Mouse (Mus musculus): ENCODE results near the gene Tctn3. TPM values are rescaled to one million over a fixed set of nuclear protein-coding genes. Genes with fewer than 3 reads are reported as not detected.
"Not testable (repeated sequence)": the region's sequence is repeated elsewhere in the genome, so short reads cannot be mapped to it uniquely, and the experiment has no call there.

Tctn3 gene
- polyA plus RNA-seq, 1 experiment from 2014 or later: 4.1 TPM

DNA sequence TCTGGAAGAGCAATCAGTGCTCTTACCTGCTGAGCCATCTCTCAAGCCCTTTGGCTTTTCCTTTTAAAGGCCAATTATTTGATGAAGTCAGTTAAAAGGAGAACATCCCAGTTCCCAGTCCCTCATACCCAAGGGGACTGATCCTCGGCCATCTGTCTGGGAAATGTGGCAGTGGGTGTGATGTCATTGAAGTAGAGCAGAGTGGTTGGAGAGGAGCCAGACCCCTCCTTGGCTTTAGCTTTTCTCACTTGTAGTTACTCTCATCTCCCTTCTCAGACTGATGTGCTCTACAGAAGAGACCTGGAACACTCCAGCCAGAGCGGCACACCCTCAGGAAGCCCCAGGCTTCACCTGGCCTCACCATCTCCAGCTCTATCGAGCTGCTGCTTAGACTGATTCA, 44.4 kb downstream of the Tctn3 start:
- H3K4me1 ChIP-seq (replicated peaks; ENCODE audit: control insufficient read depth, insufficient read depth): no peaks in the 10 kb centered on the region
- TF ChIP-seq CTCF (IDR thresholded peaks at IDR 0.05; ENCODE audit: low read depth) (no peak), EP300 (optimal IDR thresholded peaks at IDR 0.05) (no peak)
- peaks cover 38% of the 10 kb centered on the region for H3K36me3 ChIP-seq (ENCODE audit: control insufficient read depth, insufficient read depth, low read length)
- no peak overlapping the region for H3K4me2 ChIP-seq (replicated peaks; ENCODE audit: low read depth)
- H3K27me3 ChIP-seq (ENCODE audit: control insufficient read depth, insufficient read depth, low read length): no peaks in the 10 kb centered on the region
- DNase-seq (ENCODE audit: low spot score) (no peak), ATAC-seq (ENCODE audit: low FRiP score, low TSS enrichment) (no peak)
- no peak overlapping the region for H3K9ac ChIP-seq (ENCODE audit: low read length)
- no peak overlapping the region for H3K4me3 ChIP-seq (ENCODE audit: low read depth, low read length)
- H3K27ac ChIP-seq (replicated peaks): no peak overlapping the region
- peaks cover 2% of the 10 kb centered on the region; the same call in 1 of the 2 replicates for H3K9me3 ChIP-seq (ENCODE audit: control insufficient read depth, low read length)
- 78% methylated on average over 3 of the region's 3 CpGs for WGBS

DNA sequence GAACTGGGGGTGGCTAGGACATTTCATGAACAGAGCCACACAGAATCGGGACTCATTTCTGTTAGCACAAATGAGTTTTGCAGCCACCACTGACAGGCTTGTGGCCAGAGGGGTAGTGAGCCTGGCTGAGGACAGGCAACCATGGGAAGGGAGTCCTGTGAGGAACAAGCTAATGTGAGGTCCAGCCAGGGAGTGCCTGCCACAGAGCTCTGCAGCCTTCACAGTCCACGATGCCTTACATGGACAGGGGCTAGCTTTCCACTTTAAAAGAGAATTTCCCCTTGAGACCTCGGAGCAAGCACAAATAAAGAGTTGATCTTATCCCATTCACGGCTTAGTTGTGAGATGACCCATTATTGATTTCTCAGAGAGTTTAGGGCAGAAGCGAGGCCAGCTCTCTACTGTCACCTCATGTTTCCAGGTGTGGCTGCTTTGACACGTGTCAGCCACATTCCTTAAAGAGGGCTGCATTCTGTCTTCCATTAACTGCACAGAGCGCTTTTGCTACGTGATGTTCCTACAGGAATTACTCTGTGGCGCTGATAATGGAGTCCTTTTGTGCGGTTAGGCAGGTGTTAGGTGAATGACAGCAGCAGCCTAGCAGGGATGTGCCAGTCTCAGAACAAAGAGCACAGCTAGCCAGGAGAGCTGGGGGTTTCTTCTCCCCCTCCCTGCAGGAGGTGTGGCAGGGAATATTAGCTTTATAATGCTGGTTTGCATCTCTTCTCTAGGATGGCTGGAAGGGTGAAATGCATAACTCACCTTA, 48.0 kb downstream of the Tctn3 start:
- no peak for DNase-seq (ENCODE audit: low spot score)
- Histone ChIP-seq H3K9ac (ENCODE audit: low read length) (no peak overlapping the region), H3K4me1 (replicated peaks; ENCODE audit: control insufficient read depth, insufficient read depth) (no peaks in the 10 kb centered on the region), H3K9me3 (ENCODE audit: control insufficient read depth, low read length) (no peaks in the 10 kb centered on the region), H3K4me2 (replicated peaks; ENCODE audit: low read depth) (no peak overlapping the region), H3K27me3 (ENCODE audit: control insufficient read depth, insufficient read depth, low read length) (no peaks in the 10 kb centered on the region), H3K27ac (replicated peaks) (no peak overlapping the region), H3K4me3 (ENCODE audit: low read depth, low read length) (no peak overlapping the region), H3K36me3 (ENCODE audit: control insufficient read depth, insufficient read depth, low read length) (peaks cover 30% of the 10 kb centered on the region)
- no peak for ATAC-seq (ENCODE audit: low FRiP score, low TSS enrichment)
- no peak for TF ChIP-seq EP300 (optimal IDR thresholded peaks at IDR 0.05)
- 66% methylated on average over 10 of the region's 10 CpGs for WGBS

DNA sequence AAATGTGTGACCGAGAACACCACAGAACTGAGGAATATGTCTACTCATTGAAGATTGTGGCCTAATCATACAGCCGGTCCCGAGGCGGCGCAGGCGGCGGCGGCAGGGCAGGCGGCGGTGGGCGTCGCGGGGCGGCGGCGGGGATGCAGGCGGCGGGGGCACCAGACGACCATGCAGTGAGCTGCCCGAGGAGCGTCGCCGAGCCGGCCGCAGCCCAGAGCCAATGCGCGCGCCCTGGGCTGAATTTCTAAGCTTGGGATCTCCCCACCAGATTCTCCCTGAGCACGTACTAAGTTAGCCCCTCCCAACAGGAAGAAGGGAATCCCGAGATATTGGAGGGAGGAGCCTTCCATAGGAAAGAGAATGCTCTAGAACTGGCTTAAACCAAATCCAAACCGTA, 50.5 kb downstream of the Tctn3 start:
- not testable (repeated sequence) for H3K27me3 ChIP-seq (ENCODE audit: control insufficient read depth, insufficient read depth, low read length); ATAC-seq (ENCODE audit: low FRiP score, low TSS enrichment); H3K4me3 ChIP-seq (ENCODE audit: low read depth, low read length); H3K4me1 ChIP-seq (replicated peaks; ENCODE audit: control insufficient read depth, insufficient read depth); H3K9me3 ChIP-seq (ENCODE audit: control insufficient read depth, low read length); H3K4me2 ChIP-seq (replicated peaks; ENCODE audit: low read depth); H3K9ac ChIP-seq (ENCODE audit: low read length); H3K27ac ChIP-seq (replicated peaks); DNase-seq (ENCODE audit: low spot score)
- WGBS: 71% methylated on average over 12 of the region's 31 CpGs
- H3K36me3 ChIP-seq (ENCODE audit: control insufficient read depth, insufficient read depth, low read length): peaks cover 26% of the 10 kb centered on the region

DNA sequence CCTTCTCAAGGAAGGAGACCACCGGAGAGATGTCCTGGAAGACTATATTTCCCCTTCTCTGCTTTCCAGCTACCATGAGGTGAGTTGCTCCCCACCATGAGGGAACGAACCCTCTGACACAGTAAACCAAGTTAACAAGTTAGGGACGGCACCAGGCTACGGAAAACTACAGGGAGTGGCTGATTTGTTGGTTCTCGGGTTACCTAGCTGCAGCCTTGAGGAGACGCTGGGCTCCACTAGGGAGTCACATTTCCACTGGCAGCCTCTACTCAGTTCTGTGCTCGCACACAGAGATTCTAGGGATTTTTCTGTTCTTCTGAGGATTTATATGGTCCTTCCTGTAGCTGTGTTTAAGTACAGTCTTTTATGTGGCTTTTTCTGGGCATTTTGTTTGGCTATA, 56.0 kb downstream of the Tctn3 start:
- H3K36me3 ChIP-seq (ENCODE audit: control insufficient read depth, insufficient read depth, low read length): peaks cover 25% of the 10 kb centered on the region
- no peaks in the 10 kb centered on the region for H3K4me1 ChIP-seq (replicated peaks; ENCODE audit: control insufficient read depth, insufficient read depth)
- TF ChIP-seq CTCF (IDR thresholded peaks at IDR 0.05; ENCODE audit: low read depth) (no peak), EP300 (optimal IDR thresholded peaks at IDR 0.05) (no peak)
- no peak overlapping the region for H3K27ac ChIP-seq (replicated peaks)
- no peaks in the 10 kb centered on the region for H3K9me3 ChIP-seq (ENCODE audit: control insufficient read depth, low read length)
- no peak overlapping the region for H3K4me2 ChIP-seq (replicated peaks; ENCODE audit: low read depth)
- H3K27me3 ChIP-seq (ENCODE audit: control insufficient read depth, insufficient read depth, low read length): no peaks in the 10 kb centered on the region
- ATAC-seq (ENCODE audit: low FRiP score, low TSS enrichment) (no peak), DNase-seq (ENCODE audit: low spot score) (no peak)
- 77% methylated on average over 7 of the region's 7 CpGs for whole genome bisulfite sequencing
- no peak overlapping the region for H3K9ac ChIP-seq (ENCODE audit: low read length)
- no peak overlapping the region for H3K4me3 ChIP-seq (ENCODE audit: low read depth, low read length)

DNA sequence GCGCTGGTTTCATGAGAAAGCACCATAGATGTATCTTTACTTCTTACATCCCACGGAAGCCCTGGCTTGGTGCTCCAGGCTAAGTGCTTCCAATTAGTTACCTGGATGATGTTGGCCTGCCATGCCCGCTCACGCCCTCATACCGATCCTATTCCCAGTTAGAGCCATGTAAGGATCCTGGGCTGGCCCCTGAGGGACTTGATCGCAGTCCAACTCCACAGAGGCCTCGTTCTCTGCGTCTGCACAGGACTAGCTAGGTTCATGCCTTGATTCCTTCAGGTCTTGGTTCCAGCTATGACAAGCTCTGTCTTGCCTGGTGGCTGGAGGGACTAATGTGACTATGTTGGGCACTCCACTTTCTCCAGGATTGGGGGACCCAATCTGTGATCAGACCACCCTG, 56.9 kb downstream of the Tctn3 start:
- TF ChIP-seq EP300 (optimal IDR thresholded peaks at IDR 0.05) (no peak), CTCF (IDR thresholded peaks at IDR 0.05; ENCODE audit: low read depth) (no peak)
- 86% methylated on average over 8 of the region's 8 CpGs for WGBS
- no peak for ATAC-seq (ENCODE audit: low FRiP score, low TSS enrichment)
- H3K4me2 ChIP-seq (replicated peaks; ENCODE audit: low read depth): no peak overlapping the region
- H3K27ac ChIP-seq (replicated peaks): 0 out of 2 replicates have a peak overlapping the region, but pooled peaks have one; percentile 61
- H3K4me1 ChIP-seq (replicated peaks; ENCODE audit: control insufficient read depth, insufficient read depth): no peaks in the 10 kb centered on the region
- peaks cover 30% of the 10 kb centered on the region for H3K36me3 ChIP-seq (ENCODE audit: control insufficient read depth, insufficient read depth, low read length)
- no peak overlapping the region for H3K4me3 ChIP-seq (ENCODE audit: low read depth, low read length)
- H3K9me3 ChIP-seq (ENCODE audit: control insufficient read depth, low read length): no peaks in the 10 kb centered on the region
- DNase-seq (ENCODE audit: low spot score): no peak
- H3K27me3 ChIP-seq (ENCODE audit: control insufficient read depth, insufficient read depth, low read length): no peaks in the 10 kb centered on the region
- no peak overlapping the region for H3K9ac ChIP-seq (ENCODE audit: low read length)

DNA sequence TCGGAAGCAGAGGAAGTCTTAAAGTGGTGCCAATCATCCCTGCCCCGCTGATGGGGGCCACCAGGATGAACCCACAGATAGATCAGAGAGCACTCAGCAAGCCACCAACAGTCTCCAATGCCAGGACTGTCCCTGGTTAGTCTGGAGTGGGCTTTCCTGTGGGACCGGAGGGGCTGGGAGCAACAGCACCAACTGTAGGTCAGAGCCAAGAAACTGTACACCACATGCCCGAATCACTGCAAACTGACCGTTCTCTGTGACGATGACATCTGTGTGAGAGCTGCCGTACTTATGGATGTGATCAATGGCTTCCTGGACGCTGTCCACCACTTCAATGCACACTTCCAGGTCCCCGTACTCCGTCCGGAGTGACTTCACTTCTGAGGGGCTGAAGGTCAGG, 57.7 kb downstream of the Tctn3 start:
- H3K9ac ChIP-seq (ENCODE audit: low read length): no peak overlapping the region
- TF ChIP-seq EP300 (optimal IDR thresholded peaks at IDR 0.05) (no peak), CTCF (IDR thresholded peaks at IDR 0.05; ENCODE audit: low read depth) (no peak)
- peaks cover 30% of the 10 kb centered on the region for H3K36me3 ChIP-seq (ENCODE audit: control insufficient read depth, insufficient read depth, low read length)
- no peaks in the 10 kb centered on the region for H3K4me1 ChIP-seq (replicated peaks; ENCODE audit: control insufficient read depth, insufficient read depth)
- H3K27me3 ChIP-seq (ENCODE audit: control insufficient read depth, insufficient read depth, low read length): no peaks in the 10 kb centered on the region
- peak overlapping the region; percentile 61; the same call in 1 of the 2 replicates for H3K27ac ChIP-seq (replicated peaks)
- no peaks in the 10 kb centered on the region for H3K9me3 ChIP-seq (ENCODE audit: control insufficient read depth, low read length)
- WGBS: 60% methylated on average over 11 of the region's 11 CpGs
- ATAC-seq (ENCODE audit: low FRiP score, low TSS enrichment) (no peak), DNase-seq (ENCODE audit: low spot score) (no peak)
- no peak overlapping the region for H3K4me3 ChIP-seq (ENCODE audit: low read depth, low read length)
- H3K4me2 ChIP-seq (replicated peaks; ENCODE audit: low read depth): no peak overlapping the region

All from stomach, postnatal 0 days (tissue).